Mouse (Mus musculus) C2C12 (cell line): Measurements from ENCODE around the gene Numa1.

Source experiments
- CEBPB ChIP-seq: IDR thresholded peaks from one replicate; pipeline ENCODE4 v1.6.1; 2011; ENCODE audit warnings: low read depth, mild to moderate bottlenecking, control low read depth, moderate library complexity
- CTCF ChIP-seq: IDR thresholded peaks from one replicate; pipeline ENCODE4 v1.5.1; 2011; ENCODE audit not compliant: control insufficient read depth, insufficient read depth, insufficient read length

DNA sequence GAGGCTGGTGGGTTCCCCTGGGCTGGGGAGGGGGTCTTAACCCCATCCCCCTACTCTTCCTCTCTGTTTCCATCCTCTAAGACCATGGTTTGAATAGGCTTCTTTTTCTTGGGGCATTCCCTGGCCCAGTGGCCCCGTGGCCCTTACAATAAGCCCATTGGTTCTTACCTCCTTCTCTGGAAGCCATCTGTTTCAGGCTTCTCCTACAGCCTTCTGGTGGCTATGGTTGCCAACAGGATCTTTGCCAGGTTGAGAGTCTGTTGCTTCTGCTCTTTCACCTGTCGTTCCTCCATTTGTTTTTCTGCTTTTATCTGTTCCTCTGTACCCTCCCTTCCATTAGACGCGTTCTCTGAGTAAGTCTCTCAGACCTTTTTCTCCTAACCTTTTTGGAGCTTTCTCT is 3.7 kb downstream of the Numa1 start:
- no peak for TF ChIP-seq CTCF
- no peak for TF ChIP-seq CEBPB
